Mouse (Mus musculus): ENCODE results near the gene Duoxa2. TPM values are rescaled to one million over a fixed set of nuclear protein-coding genes. Genes with fewer than 3 reads are reported as not detected.

Duoxa2 gene
- total and polyA plus RNA-seq, 2 experiments from 2014 or later: 0.19 TPM; not detected in 1

GRCm38 (mm10) chr2:122298096-122298499 is 602 bp upstream of the Duoxa2 start, which contains the start of gene Duox2:
Gene Duox2 (minus strand): TSS chr2:122298449.
- DNase-seq (ENCODE audit: low spot score): no peak
- Histone ChIP-seq H3K4me2 (ENCODE audit: low read depth, low read length) (peak within 1 kb of the TSS; percentile 58), H3K27ac (ENCODE audit: low read depth) (no peak within 1 kb of the TSS), H3K4me1 (ENCODE audit: control insufficient read depth, insufficient read depth) (peaks cover 23% of the 10 kb centered on the region), H3K9me3 (replicated peaks; ENCODE audit: control insufficient read depth, low read length) (no peaks in the 10 kb centered on the region), H3K4me3 (ENCODE audit: low read depth, low read length) (peak within 1 kb of the TSS; percentile 38), H3K36me3 (replicated peaks; ENCODE audit: control insufficient read depth, insufficient read depth, low read length) (no peaks in the 10 kb centered on the region), H3K9ac (replicated peaks; ENCODE audit: low read depth, low read length) (no peak within 1 kb of the TSS), H3K27me3 (ENCODE audit: control insufficient read depth, insufficient read depth, low read length) (peaks cover 87% of the 10 kb centered on the region)
- TF ChIP-seq CTCF (IDR thresholded peaks at IDR 0.05; ENCODE audit: low read depth) (no peak), EP300 (IDR thresholded peaks at IDR 0.05; ENCODE audit: low read depth) (no peak)
- no peak for ATAC-seq (ENCODE audit: insufficient read depth, low read depth)
- WGBS: 2% methylated on average over 13 of the region's 13 CpGs

- no peak for ATAC-seq (ENCODE audit: insufficient read depth, low read depth)
- Histone ChIP-seq H3K9ac (replicated peaks; ENCODE audit: low read depth, low read length) (no peak overlapping the region), H3K4me1 (ENCODE audit: control insufficient read depth, insufficient read depth) (peaks cover 23% of the 10 kb centered on the region), H3K27ac (ENCODE audit: low read depth) (no peak overlapping the region), H3K9me3 (replicated peaks; ENCODE audit: control insufficient read depth, low read length) (no peaks in the 10 kb centered on the region), H3K4me2 (ENCODE audit: low read depth, low read length) (no peak overlapping the region), H3K4me3 (ENCODE audit: low read depth, low read length) (no peak overlapping the region), H3K36me3 (replicated peaks; ENCODE audit: control insufficient read depth, insufficient read depth, low read length) (no peaks in the 10 kb centered on the region), H3K27me3 (ENCODE audit: control insufficient read depth, insufficient read depth, low read length) (peaks cover 92% of the 10 kb centered on the region)
- WGBS: 22% methylated on average over 14 of the region's 14 CpGs
- TF ChIP-seq EP300 (IDR thresholded peaks at IDR 0.05; ENCODE audit: low read depth): no peak
- no peak for TF ChIP-seq CTCF (IDR thresholded peaks at IDR 0.05; ENCODE audit: low read depth)
- no peak for DNase-seq (ENCODE audit: low spot score)
These were observed 1.4 kb downstream of the Duoxa2 start for GRCm38 (mm10) chr2:122299911-122300655.

- peaks cover 23% of the 10 kb centered on the region for H3K4me1 ChIP-seq (ENCODE audit: control insufficient read depth, insufficient read depth)
- no peak for ATAC-seq (ENCODE audit: insufficient read depth, low read depth)
- H3K4me2 ChIP-seq (ENCODE audit: low read depth, low read length): peak overlapping the region; percentile 60; the same call in 1 of the 2 replicates
- no peak overlapping the region for H3K9ac ChIP-seq (replicated peaks; ENCODE audit: low read depth, low read length)
- peak overlapping the region; percentile 42 for H3K4me3 ChIP-seq (ENCODE audit: low read depth, low read length)
- no peak overlapping the region for H3K27ac ChIP-seq (ENCODE audit: low read depth)
- peaks cover 90% of the 10 kb centered on the region for H3K27me3 ChIP-seq (ENCODE audit: control insufficient read depth, insufficient read depth, low read length)
- TF ChIP-seq CTCF (IDR thresholded peaks at IDR 0.05; ENCODE audit: low read depth): no peak
- no peak for TF ChIP-seq EP300 (IDR thresholded peaks at IDR 0.05; ENCODE audit: low read depth)
- WGBS: 8% methylated on average over 14 of the region's 14 CpGs
- H3K9me3 ChIP-seq (replicated peaks; ENCODE audit: control insufficient read depth, low read length): no peaks in the 10 kb centered on the region
- no peak for DNase-seq (ENCODE audit: low spot score)
- H3K36me3 ChIP-seq (replicated peaks; ENCODE audit: control insufficient read depth, insufficient read depth, low read length): no peaks in the 10 kb centered on the region
These were observed 1.9 kb downstream of the Duoxa2 start for GRCm38 (mm10) chr2:122300656-122301020.

DNA sequence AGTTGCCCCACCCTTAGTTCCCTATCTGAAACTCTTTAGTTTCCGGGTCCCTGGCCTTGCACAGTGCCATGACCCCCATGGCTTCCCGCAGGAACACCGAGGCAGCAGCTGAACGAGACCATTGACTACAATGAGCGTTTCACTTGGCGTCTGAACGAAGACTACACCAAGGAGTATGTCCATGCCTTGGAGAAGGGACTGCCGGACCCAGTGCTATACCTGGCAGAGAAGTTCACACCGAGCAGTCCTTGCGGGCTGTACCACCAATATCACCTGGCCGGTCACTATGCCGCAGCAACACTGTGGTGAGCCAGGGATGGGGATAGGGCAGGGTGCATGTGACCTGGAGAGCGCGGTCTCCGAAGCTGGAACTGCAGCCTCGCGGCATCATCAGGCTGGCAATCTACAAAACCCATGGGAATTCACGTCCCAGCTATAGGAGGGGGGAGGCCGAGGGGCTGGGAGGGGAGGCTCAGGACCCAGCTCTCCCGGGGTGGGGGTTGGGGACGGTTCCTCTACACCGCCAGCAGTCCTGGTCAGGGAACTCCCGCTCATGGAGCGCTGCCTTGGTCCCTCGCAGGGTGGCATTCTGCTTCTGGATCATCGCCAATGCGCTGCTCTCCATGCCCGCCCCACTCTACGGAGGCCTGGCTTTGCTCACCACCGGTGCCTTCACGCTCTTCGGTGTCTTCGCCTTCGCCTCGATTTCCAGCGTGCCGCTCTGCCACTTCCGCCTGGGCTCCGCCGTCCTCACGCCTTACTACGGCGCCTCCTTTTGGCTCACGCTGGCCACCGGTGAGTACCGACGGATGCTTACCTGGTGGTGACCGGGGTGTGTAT is 2.6 kb downstream of the Duoxa2 start:
- no peaks in the 10 kb centered on the region for H3K36me3 ChIP-seq (replicated peaks; ENCODE audit: control insufficient read depth, insufficient read depth, low read length)
- H3K27me3 ChIP-seq (ENCODE audit: control insufficient read depth, insufficient read depth, low read length): peaks cover 94% of the 10 kb centered on the region
- H3K4me2 ChIP-seq (ENCODE audit: low read depth, low read length): peak overlapping the region; percentile 60
- peak; percentile 36 for DNase-seq (ENCODE audit: low spot score)
- peaks cover 23% of the 10 kb centered on the region for H3K4me1 ChIP-seq (ENCODE audit: control insufficient read depth, insufficient read depth)
- no peaks in the 10 kb centered on the region for H3K9me3 ChIP-seq (replicated peaks; ENCODE audit: control insufficient read depth, low read length)
- H3K9ac ChIP-seq (replicated peaks; ENCODE audit: low read depth, low read length): no peak overlapping the region
- ATAC-seq (ENCODE audit: insufficient read depth, low read depth): peak; percentile 53
- peak overlapping the region; percentile 42 for H3K4me3 ChIP-seq (ENCODE audit: low read depth, low read length)
- TF ChIP-seq CTCF (IDR thresholded peaks at IDR 0.05; ENCODE audit: low read depth) (no peak), EP300 (IDR thresholded peaks at IDR 0.05; ENCODE audit: low read depth) (no peak)
- no peak overlapping the region for H3K27ac ChIP-seq (ENCODE audit: low read depth)
- 2% methylated on average over 48 of the region's 48 CpGs for WGBS

DNA sequence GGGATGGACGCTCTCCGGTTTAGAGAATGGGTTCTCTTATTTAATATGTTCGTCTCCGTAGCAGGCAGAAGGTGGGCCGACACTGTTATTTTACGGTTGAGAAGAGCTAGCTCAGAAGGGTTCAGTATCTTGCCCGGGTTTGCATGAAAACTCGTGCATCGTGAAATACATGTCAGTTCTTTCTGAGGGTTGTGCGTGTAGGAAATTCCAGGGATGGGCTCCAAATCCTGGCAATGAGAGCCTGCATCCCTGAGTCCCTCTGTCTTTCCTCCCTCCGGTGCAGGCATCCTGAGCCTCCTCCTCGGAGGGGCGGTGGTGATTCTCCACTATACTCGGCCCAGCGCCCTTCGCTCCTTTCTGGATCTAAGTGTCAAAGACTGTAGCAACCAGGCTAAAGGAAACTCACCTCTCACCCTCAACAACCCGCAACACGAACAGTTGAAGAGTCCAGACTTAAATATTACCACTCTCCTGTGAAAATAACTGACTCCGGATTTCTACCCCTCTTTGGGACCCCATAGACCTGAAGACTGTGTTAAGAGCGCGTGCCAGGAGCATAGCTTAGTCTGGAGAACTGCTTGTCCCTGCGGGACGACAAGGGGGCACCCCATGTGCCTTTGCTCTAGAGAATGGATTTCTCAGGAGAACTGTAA is 3.3 kb downstream of the Duoxa2 start:
- TF ChIP-seq CTCF (IDR thresholded peaks at IDR 0.05; ENCODE audit: low read depth) (no peak), EP300 (IDR thresholded peaks at IDR 0.05; ENCODE audit: low read depth) (no peak)
- H3K9me3 ChIP-seq (replicated peaks; ENCODE audit: control insufficient read depth, low read length): no peaks in the 10 kb centered on the region
- peak overlapping the region; percentile 42 for H3K4me3 ChIP-seq (ENCODE audit: low read depth, low read length)
- peaks cover 95% of the 10 kb centered on the region for H3K27me3 ChIP-seq (ENCODE audit: control insufficient read depth, insufficient read depth, low read length)
- 13% methylated on average over 23 of the region's 23 CpGs for WGBS
- no peak overlapping the region for H3K9ac ChIP-seq (replicated peaks; ENCODE audit: low read depth, low read length)
- peak overlapping the region; percentile 60 for H3K4me2 ChIP-seq (ENCODE audit: low read depth, low read length)
- no peaks in the 10 kb centered on the region for H3K36me3 ChIP-seq (replicated peaks; ENCODE audit: control insufficient read depth, insufficient read depth, low read length)
- H3K4me1 ChIP-seq (ENCODE audit: control insufficient read depth, insufficient read depth): peaks cover 23% of the 10 kb centered on the region
- no peak overlapping the region for H3K27ac ChIP-seq (ENCODE audit: low read depth)
- DNase-seq (ENCODE audit: low spot score) (no peak), ATAC-seq (ENCODE audit: insufficient read depth, low read depth) (no peak)

All from heart, postnatal 0 days (tissue).